Mouse (Mus musculus) stomach, embryonic 15.5 days (tissue): ENCODE measurements around the gene Stk10. TPM values are rescaled to one million over a fixed set of nuclear protein-coding genes. Genes with fewer than 3 reads are reported as not detected.

Experiments used
- ATAC-seq: fragments of 200-750 bp; cut with Nextera tagmentation; 2 replicates; pipeline ENCODE4 v1.8.0; 2017; ENCODE audit warnings: low read depth, moderate number of reproducible peaks, moderate TSS enrichment; ENCODE audit not compliant: insufficient read depth, low FRiP score
- H3K27ac ChIP-seq: fragments of 300-500 bp; sonication (generic); 2 replicates; pipeline ENCODE4 v1.5.1; 2015; ENCODE audit warnings: mild to moderate bottlenecking, inconsistent platforms
- H3K27me3 ChIP-seq: fragments of 300-500 bp; sonication (generic); replicated peaks from 2 replicates; pipeline ENCODE4 v1.6.1; 2015; ENCODE audit warnings: inconsistent platforms
- H3K36me3 ChIP-seq: fragments of 300-500 bp; sonication (generic); 2 replicates; pipeline ENCODE4 v1.6.1; 2015; ENCODE audit warnings: inconsistent platforms
- H3K4me1 ChIP-seq: fragments of 300-500 bp; sonication (generic); 2 replicates; pipeline ENCODE4 v1.6.1; 2015; ENCODE audit warnings: inconsistent platforms
- H3K4me2 ChIP-seq: fragments of 300-500 bp; sonication (generic); 2 replicates; pipeline ENCODE4 v1.6.1; 2015; ENCODE audit warnings: mild to moderate bottlenecking, inconsistent platforms
- H3K4me3 ChIP-seq: fragments of 300-500 bp; sonication (generic); replicated peaks from 2 replicates; pipeline ENCODE4 v1.5.1; 2015; ENCODE audit warnings: inconsistent platforms
- H3K9ac ChIP-seq: fragments of 300-500 bp; sonication (generic); 2 replicates; pipeline ENCODE4 v1.6.1; 2015; ENCODE audit warnings: inconsistent platforms
- H3K9me3 ChIP-seq: fragments of 300-500 bp; sonication (generic); 2 replicates; pipeline ENCODE4 v1.6.1; 2016; ENCODE audit warnings: inconsistent platforms
- WGBS: fragments of 180-500 bp; shearing (Covaris S2); methylation state at CpG from one replicate; pipeline ENCODE4 v1.1.7; 2015; 5-methylcytosine and 5-hydroxymethylcytosine counted together
- polyA plus RNA-seq: library from polyadenylated mRNA; unstranded; fragments of >200 nt; fragmentation: Nextera tagmentation; extraction: Ambion mirVana; gene quantifications from 2 replicates; pipeline ENCODE4 v1.2.1, GENCODE M21; 2015

Stk10 gene
- polyA plus RNA-seq, 1 experiment from 2014 or later = 3.8 TPM

GRCm38 (mm10) chr11:32544041-32544440 lies 10.9 kb downstream of the Stk10 start:
- Histone ChIP-seq H3K4me3 (no peak overlapping the region), H3K4me2 (no peak overlapping the region), H3K27me3 (no peaks in the 10 kb centered on the region), H3K9me3 (no peaks in the 10 kb centered on the region), H3K9ac (no peak overlapping the region), H3K27ac (no peak overlapping the region), H3K4me1 (peaks cover 19% of the 10 kb centered on the region; the same call in 1 of the 2 replicates), H3K36me3 (no peaks in the 10 kb centered on the region)
- 75% methylated on average over 6 of the region's 6 CpGs for WGBS
- no peak for ATAC-seq

GRCm38 (mm10) chr11:32544497-32544896 lies 11.4 kb downstream of the Stk10 start:
- no peaks in the 10 kb centered on the region for H3K9me3 ChIP-seq
- peaks cover 21% of the 10 kb centered on the region; the same call in 1 of the 2 replicates for H3K4me1 ChIP-seq
- no peak overlapping the region for H3K9ac ChIP-seq
- H3K27me3 ChIP-seq = no peaks in the 10 kb centered on the region
- H3K36me3 ChIP-seq = no peaks in the 10 kb centered on the region
- WGBS = 86% methylated on average over 5 of the region's 5 CpGs
- H3K27ac ChIP-seq = no peak overlapping the region
- no peak for ATAC-seq
- H3K4me3 ChIP-seq = no peak overlapping the region
- no peak overlapping the region for H3K4me2 ChIP-seq

GRCm38 (mm10) chr11:32545605-32546004 lies 12.5 kb downstream of the Stk10 start:
- Histone ChIP-seq H3K4me2 (no peak overlapping the region), H3K9me3 (no peaks in the 10 kb centered on the region), H3K4me3 (no peak overlapping the region), H3K9ac (no peak overlapping the region), H3K27ac (no peak overlapping the region), H3K4me1 (peaks cover 12% of the 10 kb centered on the region; the same call in 1 of the 2 replicates), H3K27me3 (no peaks in the 10 kb centered on the region), H3K36me3 (no peaks in the 10 kb centered on the region)
- ATAC-seq = no peak
- 83% methylated on average over 12 of the region's 12 CpGs for WGBS

GRCm38 (mm10) chr11:32546483-32546882 lies 13.4 kb downstream of the Stk10 start:
- H3K27me3 ChIP-seq = no peaks in the 10 kb centered on the region
- H3K4me2 ChIP-seq = no peak overlapping the region
- 66% methylated on average over 5 of the region's 5 CpGs for WGBS
- H3K9me3 ChIP-seq = no peaks in the 10 kb centered on the region
- no peak overlapping the region for H3K4me3 ChIP-seq
- no peak overlapping the region for H3K27ac ChIP-seq
- no peak for ATAC-seq
- no peaks in the 10 kb centered on the region for H3K36me3 ChIP-seq
- no peak overlapping the region for H3K9ac ChIP-seq
- H3K4me1 ChIP-seq = peaks cover 19% of the 10 kb centered on the region

DNA sequence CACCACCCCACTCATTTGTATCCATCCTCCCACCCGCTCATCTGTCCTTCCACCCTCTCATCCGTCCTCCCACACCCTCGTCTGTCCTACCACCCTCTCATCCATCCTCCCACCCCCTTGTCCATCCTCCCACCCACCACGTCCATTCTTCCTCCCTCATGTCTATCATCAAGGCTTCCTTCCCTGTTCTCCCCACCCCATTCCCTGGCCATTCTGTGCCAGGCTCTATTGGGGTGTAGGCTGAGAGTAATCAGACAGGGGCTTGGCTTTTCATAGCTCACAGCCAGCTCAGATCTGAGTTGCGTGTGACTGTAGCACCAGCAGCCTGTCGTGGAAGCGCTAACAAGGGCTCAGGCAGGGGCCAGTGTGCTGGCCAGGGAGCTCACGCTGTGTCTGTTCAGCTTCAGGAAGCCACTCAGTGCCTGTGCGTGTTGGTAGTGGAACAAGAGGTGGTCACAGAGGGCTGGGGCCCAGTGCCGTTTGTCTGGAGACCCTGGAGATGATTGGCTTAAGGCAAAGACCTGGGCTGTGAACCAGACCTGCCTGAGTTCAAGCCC lies 14.4 kb downstream of the Stk10 start:
- Histone ChIP-seq H3K4me3 (no peak overlapping the region), H3K9ac (no peak overlapping the region), H3K27ac (no peak overlapping the region), H3K9me3 (no peaks in the 10 kb centered on the region), H3K4me1 (peaks cover 27% of the 10 kb centered on the region), H3K4me2 (no peak overlapping the region), H3K27me3 (no peaks in the 10 kb centered on the region), H3K36me3 (no peaks in the 10 kb centered on the region)
- 73% methylated on average over 10 of the region's 10 CpGs for WGBS
- ATAC-seq = no peak

- no peak for ATAC-seq
- H3K27me3 ChIP-seq = no peaks in the 10 kb centered on the region
Measured at GRCm38 (mm10) chr11:32548240-32548639, 15.1 kb downstream of the Stk10 start.

DNA sequence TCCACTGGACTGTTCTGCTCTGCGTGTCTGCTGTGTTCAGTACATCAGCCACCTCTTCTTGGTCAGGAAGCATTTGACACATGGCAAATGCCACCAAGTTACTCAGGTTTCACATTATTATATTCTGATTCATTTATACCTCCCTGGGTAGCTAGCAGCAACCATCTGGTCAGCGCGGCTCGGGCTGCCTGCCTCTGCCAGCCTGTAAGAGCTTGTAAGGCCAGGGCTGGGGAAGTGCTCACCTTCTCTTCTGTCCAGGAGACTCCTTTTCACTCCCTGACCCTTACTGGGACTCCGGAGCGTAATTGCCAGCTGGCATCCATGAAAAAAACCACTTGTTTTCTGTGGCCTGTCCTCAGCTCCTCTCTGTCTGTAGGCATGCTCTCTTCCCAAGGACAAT lies 16.1 kb downstream of the Stk10 start:
- Histone ChIP-seq H3K9me3 (no peaks in the 10 kb centered on the region), H3K27ac (no peak overlapping the region), H3K4me2 (no peak overlapping the region), H3K36me3 (no peaks in the 10 kb centered on the region), H3K4me1 (peaks cover 36% of the 10 kb centered on the region), H3K27me3 (no peaks in the 10 kb centered on the region), H3K4me3 (no peak overlapping the region), H3K9ac (no peak overlapping the region)
- WGBS = 62% methylated on average over 6 of the region's 6 CpGs
- no peak for ATAC-seq

More at GRCm38 (mm10) chr11:32548240-32548639, 15.1 kb downstream of the Stk10 start:
- Histone ChIP-seq H3K4me1 (peaks cover 35% of the 10 kb centered on the region), H3K9ac (no peak overlapping the region), H3K4me2 (no peak overlapping the region), H3K36me3 (no peaks in the 10 kb centered on the region), H3K4me3 (no peak overlapping the region), H3K27ac (no peak overlapping the region), H3K9me3 (no peaks in the 10 kb centered on the region)
- WGBS = 87% methylated on average over 4 of the region's 4 CpGs

GRCm38 (mm10) chr11:32550102-32550501 lies 17.0 kb downstream of the Stk10 start:
- Histone ChIP-seq H3K4me1 (peaks cover 34% of the 10 kb centered on the region), H3K27me3 (no peaks in the 10 kb centered on the region), H3K36me3 (no peaks in the 10 kb centered on the region), H3K4me3 (no peak overlapping the region), H3K4me2 (no peak overlapping the region), H3K27ac (no peak overlapping the region), H3K9ac (no peak overlapping the region), H3K9me3 (no peaks in the 10 kb centered on the region)
- ATAC-seq = no peak
- 58% methylated on average over 4 of the region's 4 CpGs for WGBS

DNA sequence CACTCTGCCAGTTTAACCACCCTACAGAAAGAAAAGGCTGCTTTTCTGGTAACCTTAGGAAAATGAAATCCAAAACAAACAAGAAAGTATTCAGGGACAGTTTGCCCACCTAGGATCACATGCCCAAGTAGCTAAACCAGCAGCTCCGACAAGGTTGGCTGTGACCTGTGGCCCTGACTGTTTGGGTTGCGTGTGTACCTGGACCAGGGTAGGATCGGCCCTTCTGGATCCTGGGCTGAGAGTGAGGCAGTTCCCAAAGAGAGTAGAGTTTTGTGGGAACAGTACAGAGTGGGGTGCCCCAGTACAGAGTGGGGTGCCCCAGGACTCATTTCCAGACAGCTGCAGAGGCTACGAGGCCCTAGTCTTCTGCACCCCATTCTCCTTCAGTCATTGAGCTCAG lies 18.0 kb downstream of the Stk10 start:
- Histone ChIP-seq H3K27ac (no peak overlapping the region), H3K9me3 (no peaks in the 10 kb centered on the region), H3K36me3 (no peaks in the 10 kb centered on the region), H3K9ac (no peak overlapping the region), H3K4me2 (no peak overlapping the region), H3K4me1 (peaks cover 34% of the 10 kb centered on the region), H3K27me3 (no peaks in the 10 kb centered on the region), H3K4me3 (no peak overlapping the region)
- ATAC-seq = no peak
- 71% methylated on average over 4 of the region's 4 CpGs for WGBS

DNA sequence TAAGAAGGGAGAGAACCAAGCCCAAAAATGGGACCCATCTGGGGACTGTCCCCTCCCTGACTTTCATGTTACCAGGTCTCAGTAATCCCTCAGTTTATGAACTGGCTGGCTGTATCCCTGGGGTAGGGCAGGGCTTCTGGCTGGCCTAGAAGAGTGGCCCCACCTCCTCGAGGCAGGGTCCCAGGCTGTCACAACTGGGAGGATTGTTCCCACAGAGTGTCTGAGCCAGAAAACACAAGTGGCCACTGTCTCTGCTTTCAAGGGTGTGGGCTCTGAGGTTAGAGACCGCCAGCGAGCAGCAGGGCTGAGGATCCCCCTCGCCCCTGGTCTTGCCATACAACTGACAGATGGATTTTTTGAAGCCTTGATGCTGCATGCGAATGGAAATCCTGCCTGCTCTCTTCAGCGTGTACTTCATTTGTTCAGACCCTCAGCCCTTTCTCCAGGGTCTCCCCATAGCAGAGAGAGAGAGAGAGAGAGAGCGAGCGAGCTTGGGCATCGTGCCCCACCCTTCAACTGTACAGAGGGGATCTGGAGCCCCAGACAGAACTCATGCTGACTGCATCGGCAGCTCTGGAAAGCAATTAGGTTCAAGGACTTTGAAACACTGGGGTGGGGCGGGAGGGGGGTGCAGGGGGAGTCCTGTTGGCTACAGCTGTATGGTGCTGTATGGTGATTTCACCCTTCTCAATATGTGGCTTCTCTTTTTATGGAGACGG lies 18.6 kb downstream of the Stk10 start:
- Histone ChIP-seq H3K9me3 (no peaks in the 10 kb centered on the region), H3K27ac (no peak overlapping the region), H3K27me3 (no peaks in the 10 kb centered on the region), H3K4me1 (peaks cover 34% of the 10 kb centered on the region), H3K36me3 (no peaks in the 10 kb centered on the region), H3K4me3 (no peak overlapping the region), H3K4me2 (no peak overlapping the region), H3K9ac (no peak overlapping the region)
- no peak for ATAC-seq
- WGBS = 62% methylated on average over 12 of the region's 12 CpGs

DNA sequence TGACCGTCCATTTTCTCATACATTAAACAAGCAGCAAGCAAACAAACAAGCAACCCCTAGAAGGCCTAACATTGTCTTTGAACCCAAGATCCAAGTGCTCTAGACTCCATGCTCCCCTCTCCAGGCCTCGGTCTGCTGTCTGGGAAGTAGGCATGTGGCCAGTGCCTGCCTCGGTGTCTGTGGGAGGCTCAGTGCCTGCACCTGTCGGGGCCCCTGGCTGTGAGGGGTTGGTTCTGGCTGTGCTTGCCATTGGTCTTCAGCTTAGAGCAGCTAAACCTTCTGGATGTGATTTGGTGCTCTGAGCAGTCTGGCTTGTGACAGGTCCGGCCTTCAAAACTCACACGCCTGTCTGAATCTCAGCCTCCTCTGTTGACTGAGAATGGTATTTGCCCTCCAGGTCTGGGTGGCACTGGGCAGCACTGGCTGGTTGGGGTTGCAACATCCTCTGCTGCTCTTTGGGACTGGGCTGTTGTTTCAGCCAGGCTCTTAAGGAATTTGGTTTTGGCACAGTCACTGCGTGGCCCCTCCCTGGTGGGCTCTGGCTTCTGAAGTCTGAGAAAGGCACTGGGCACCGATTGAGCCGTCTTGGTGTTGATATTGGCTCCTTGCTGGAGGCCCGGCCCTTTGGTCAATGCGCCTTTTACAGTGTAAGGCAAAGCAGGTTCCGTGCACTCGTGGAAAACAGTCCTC lies 19.4 kb downstream of the Stk10 start:
- H3K9me3 ChIP-seq = no peaks in the 10 kb centered on the region
- H3K27ac ChIP-seq = 0 out of 2 replicates have a peak overlapping the region, but pooled peaks have one; percentile 23
- H3K4me3 ChIP-seq = no peak overlapping the region
- H3K27me3 ChIP-seq = no peaks in the 10 kb centered on the region
- no peak overlapping the region for H3K9ac ChIP-seq
- H3K4me2 ChIP-seq = no peak overlapping the region
- WGBS = 57% methylated on average over 13 of the region's 13 CpGs
- no peaks in the 10 kb centered on the region for H3K36me3 ChIP-seq
- H3K4me1 ChIP-seq = peaks cover 34% of the 10 kb centered on the region
- ATAC-seq = no peak
